Mouse (Mus musculus) lung, embryonic 15.5 days (tissue): ENCODE results near the gene Sdsl. TPM values are rescaled to one million over a fixed set of nuclear protein-coding genes. Genes with fewer than 3 reads are reported as not detected.

ENCODE experiments used
- ATAC-seq: fragments of 200-750 bp; cut with Nextera tagmentation; 2 replicates; pipeline ENCODE4 v1.8.0; 2017; ENCODE audit warnings: moderate number of reproducible peaks, borderline replicate concordance; ENCODE audit not compliant: low FRiP score, low TSS enrichment; ENCODE audit errors: extremely low read depth
- H3K27ac ChIP-seq: fragments of 300-500 bp; sonication (generic); 2 replicates; pipeline ENCODE4 v1.5.1; 2015; ENCODE audit warnings: moderate library complexity, mild to moderate bottlenecking, inconsistent platforms
- H3K27me3 ChIP-seq: fragments of 300-500 bp; sonication (generic); 2 replicates; pipeline ENCODE4 v1.6.1; 2015; ENCODE audit warnings: inconsistent platforms
- H3K36me3 ChIP-seq: fragments of 300-500 bp; sonication (generic); 2 replicates; pipeline ENCODE4 v1.6.1; 2015; ENCODE audit warnings: inconsistent platforms
- H3K4me1 ChIP-seq: fragments of 300-500 bp; sonication (generic); 2 replicates; pipeline ENCODE4 v1.6.1; 2015; ENCODE audit warnings: inconsistent platforms
- H3K4me2 ChIP-seq: fragments of 300-500 bp; sonication (generic); 2 replicates; pipeline ENCODE4 v1.6.1; 2015; ENCODE audit warnings: inconsistent platforms, mild to moderate bottlenecking, moderate library complexity
- H3K4me3 ChIP-seq: fragments of 300-500 bp; sonication (generic); 2 replicates; pipeline ENCODE4 v1.5.1; 2015; ENCODE audit warnings: mild to moderate bottlenecking, inconsistent platforms
- H3K9ac ChIP-seq: fragments of 300-500 bp; sonication (generic); 2 replicates; pipeline ENCODE4 v1.6.1; 2015; ENCODE audit warnings: inconsistent platforms
- H3K9me3 ChIP-seq: fragments of 300-500 bp; sonication (generic); 2 replicates; pipeline ENCODE4 v1.6.1; 2016; ENCODE audit warnings: inconsistent platforms
- WGBS: fragments of 180-500 bp; shearing (Covaris S2); methylation state at CpG from one replicate; pipeline ENCODE4 v1.1.7; 2015; 5-methylcytosine and 5-hydroxymethylcytosine counted together
- polyA plus RNA-seq: library from polyadenylated mRNA; unstranded; fragments of >200 nt; fragmentation: Nextera tagmentation; extraction: Ambion mirVana; gene quantifications from 2 replicates; pipeline ENCODE4 v1.2.1, GENCODE M21; 2015

Gene Sdsl
- polyA plus RNA-seq, 1 experiment from 2014 or later, result 7.3 TPM

- H3K9me3 ChIP-seq, result no peaks in the 10 kb centered on the region
- WGBS, result 75% methylated on average over 6 of the region's 6 CpGs
- ATAC-seq, result no peak
- no peaks in the 10 kb centered on the region for H3K4me1 ChIP-seq
- no peak overlapping the region for H3K4me2 ChIP-seq
- H3K27ac ChIP-seq, result no peak overlapping the region
- no peak overlapping the region for H3K4me3 ChIP-seq
- H3K9ac ChIP-seq, result no peak overlapping the region
- H3K27me3 ChIP-seq, result peaks cover 38% of the 10 kb centered on the region
- H3K36me3 ChIP-seq, result no peaks in the 10 kb centered on the region
Measured at GRCm38 (mm10) chr5:120413436-120413835, 59.2 kb downstream of the Sdsl start.

DNA sequence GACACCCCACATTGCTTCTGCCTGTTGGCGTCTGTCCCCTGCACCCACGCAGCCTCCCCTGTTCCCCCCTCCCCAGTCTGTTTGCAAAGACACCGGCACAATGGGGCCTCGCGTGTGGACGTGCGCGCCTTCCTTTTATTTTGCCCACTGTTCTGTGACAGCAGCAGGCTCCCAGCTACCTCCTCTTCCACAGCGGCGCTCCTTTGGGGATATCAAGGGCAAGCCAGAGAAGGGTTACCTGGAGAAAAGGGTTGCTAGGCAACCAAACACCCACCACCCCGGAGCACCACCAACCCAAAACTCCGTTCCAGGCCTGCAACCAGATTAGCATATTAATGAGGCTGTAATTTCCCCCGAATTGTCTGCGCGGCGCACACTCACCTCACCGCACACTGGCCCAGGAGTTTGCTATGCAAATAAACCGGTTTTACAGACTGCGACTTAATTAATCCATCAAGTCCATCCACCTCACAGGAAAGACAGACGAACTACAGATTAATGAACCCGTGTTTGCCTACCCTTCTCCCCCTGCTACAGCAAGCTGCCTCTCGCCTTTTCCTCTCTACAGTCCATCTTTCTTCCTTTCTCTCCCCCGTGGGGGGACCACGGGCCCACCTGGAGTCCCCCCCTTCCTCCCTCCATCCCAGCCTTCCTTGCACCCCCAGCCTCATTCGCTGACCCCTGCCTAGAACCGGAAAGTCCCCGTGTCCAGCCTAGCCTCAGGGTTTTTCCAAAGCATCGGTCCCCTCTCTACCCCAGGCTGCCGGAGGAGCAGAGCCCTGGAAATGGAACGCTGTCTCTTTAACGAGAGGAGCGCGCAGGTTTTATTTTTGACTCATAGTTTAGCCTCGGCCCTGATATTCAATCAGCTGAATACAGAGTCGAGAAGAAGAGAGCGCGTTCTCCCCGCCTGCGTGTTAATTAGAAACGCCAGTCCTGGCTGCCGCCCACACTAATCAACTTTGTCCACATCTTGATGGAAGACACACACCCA lies 62.9 kb downstream of the Sdsl start:
- no peak overlapping the region for H3K4me2 ChIP-seq

DNA sequence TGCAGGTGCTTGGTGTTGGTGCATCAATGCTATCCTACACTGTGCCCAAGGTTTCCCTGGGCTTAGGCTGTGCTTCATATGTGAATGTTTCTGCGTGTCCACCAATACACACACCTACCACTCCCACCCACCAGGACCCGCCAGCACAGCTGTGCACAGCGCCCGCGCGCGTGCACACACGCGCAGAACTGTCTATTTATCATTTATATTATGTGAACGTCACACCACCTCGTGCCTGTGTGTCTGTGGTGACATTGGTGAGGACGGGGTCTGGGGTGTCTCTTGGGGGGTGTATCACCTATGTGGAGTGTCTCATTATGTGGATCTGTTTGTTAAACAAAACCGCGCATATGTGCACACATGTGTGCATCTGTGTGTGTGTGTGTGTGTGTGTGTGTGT lies 63.7 kb downstream of the Sdsl start:
- WGBS, result 67% methylated on average over 14 of the region's 14 CpGs
- Histone ChIP-seq H3K27me3 (peaks cover 41% of the 10 kb centered on the region), H3K36me3 (no peaks in the 10 kb centered on the region), H3K4me2 (no peak overlapping the region), H3K9ac (no peak overlapping the region), H3K27ac (no peak overlapping the region), H3K4me3 (no peak overlapping the region), H3K9me3 (no peaks in the 10 kb centered on the region), H3K4me1 (no peaks in the 10 kb centered on the region)
- ATAC-seq, result no peak

More for the DNA sequence above, 62.9 kb downstream of the Sdsl start:
- H3K27me3 ChIP-seq, result peaks cover 41% of the 10 kb centered on the region
- no peak overlapping the region for H3K9ac ChIP-seq
- no peaks in the 10 kb centered on the region for H3K9me3 ChIP-seq
- no peak for ATAC-seq
- H3K4me1 ChIP-seq, result no peaks in the 10 kb centered on the region
- no peaks in the 10 kb centered on the region for H3K36me3 ChIP-seq
- no peak overlapping the region for H3K27ac ChIP-seq
- 2% methylated on average over 41 of the region's 41 CpGs for WGBS
- no peak overlapping the region for H3K4me3 ChIP-seq

Other genes starting within 250 kb of the Sdsl start
- 0.05 TPM in 1 of 2 replicates, not detected in the other for gene Lhx5, start 41.1 kb downstream of the Sdsl start, polyA plus RNA-seq
- gene Sds, start 3.7 kb upstream of the Sdsl start, polyA plus RNA-seq, result not detected in 2 replicates
- 52.6 and 56.1 TPM in 2 replicates for gene Plbd2, start 30.8 kb upstream of the Sdsl start, polyA plus RNA-seq
- 6.6 and 6.7 TPM in 2 replicates for gene Slc8b1, start 38.4 kb upstream of the Sdsl start, polyA plus RNA-seq
- 18.6 and 20.3 TPM in 2 replicates for gene Tpcn1, start 115.9 kb upstream of the Sdsl start, polyA plus RNA-seq
- 0.34 and 0.64 TPM in 2 replicates for gene Iqcd, start 116.2 kb upstream of the Sdsl start, polyA plus RNA-seq
- gene Rita1, start 139.8 kb upstream of the Sdsl start, polyA plus RNA-seq, result 11.1 and 11.6 TPM in 2 replicates
- gene Ddx54, start 139.9 kb upstream of the Sdsl start, polyA plus RNA-seq, result 37.8 and 41.1 TPM in 2 replicates
- 0.44 and 0.59 TPM in 2 replicates for gene Cfap73, start 161.4 kb upstream of the Sdsl start, polyA plus RNA-seq
- gene Rasal1, start 176.0 kb upstream of the Sdsl start, polyA plus RNA-seq, result 0.05 and 0.27 TPM in 2 replicates
- gene Dtx1, start 239.1 kb upstream of the Sdsl start, polyA plus RNA-seq, result 2.5 and 3.8 TPM in 2 replicates